Mouse (Mus musculus) brain, embryonic 14.5 days (tissue): ENCODE measurements at regions not wholly inside any gene's neighbourhood (a gene's known extent, or its start where the extent isn't known, plus 50 kb on each side); places are given as distances from the start of the nearest gene placed in this dataset.

Experiments
- CTCF ChIP-seq: fragments of 200-500 bp; IDR thresholded peaks from 2 replicates; pipeline ENCODE4 v1.5.1; 2012; ENCODE audit warnings: inconsistent platforms, mild to moderate bottlenecking, moderate library complexity, borderline replicate concordance; ENCODE audit not compliant: insufficient read depth, insufficient read length; ENCODE audit errors: extremely low read depth
- POLR2A ChIP-seq: fragments of 200-500 bp; IDR thresholded peaks from 2 replicates; pipeline ENCODE4 v1.6.1; 2012; ENCODE audit warnings: mild to moderate bottlenecking, inconsistent platforms, borderline replicate concordance; ENCODE audit not compliant: poor library complexity, insufficient read depth, insufficient read length, severe bottlenecking; ENCODE audit errors: extremely low read depth

DNA sequence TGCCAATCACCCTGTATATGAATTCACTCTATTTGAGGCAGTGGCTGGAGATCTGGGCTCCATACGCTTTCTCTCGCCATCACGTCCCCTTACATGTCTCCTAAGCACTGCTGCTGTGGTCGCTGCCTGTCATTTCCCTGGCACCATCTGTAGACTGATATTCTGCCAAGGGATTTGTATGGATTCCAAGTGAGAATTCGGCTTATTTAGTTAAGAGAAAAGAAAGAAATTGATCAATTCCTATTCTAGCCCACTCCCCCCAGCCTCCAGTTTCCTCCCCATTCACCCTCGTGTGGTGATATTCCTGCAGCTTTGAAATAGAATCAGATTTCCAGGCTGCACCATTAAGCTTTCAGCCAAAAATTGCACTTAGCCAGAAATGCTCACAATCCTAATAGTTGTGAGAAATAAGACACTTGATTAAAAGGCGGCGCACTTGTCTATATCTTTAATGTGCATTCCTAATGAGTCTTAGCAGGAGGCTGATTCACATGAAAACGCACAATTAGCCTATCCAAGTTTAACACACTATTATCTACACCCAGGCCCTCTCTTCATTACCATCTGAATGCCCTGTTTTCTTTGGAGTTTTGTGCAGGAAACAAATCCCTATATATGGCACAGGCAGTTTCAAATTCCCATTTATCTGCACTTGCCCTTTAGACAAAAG lies 253.8 kb upstream of the Gm6793 start:
- TF ChIP-seq POLR2A = no peak
- TF ChIP-seq CTCF = no peak
